Mouse (Mus musculus) spleen, postnatal 10 days (tissue): ENCODE measurements at regions not wholly inside any gene's neighbourhood (a gene's known extent, or its start where the extent isn't known, plus 50 kb on each side); places are given as distances from the start of the nearest gene placed in this dataset.

Source experiments
- DNase-seq, 2 experiments: peaks; one replicate each; pipeline ENCODE4 v3.0.0; 2021 to 2022; ENCODE audit warnings: low spot score in 2 of 2

GRCm38 (mm10) chr16:95814513-95815118, 112.7 kb downstream of the Ets2 start:
- no peak for DNase-seq

- DNase-seq = no peak
These were observed 109.2 kb downstream of the Ets2 start for GRCm38 (mm10) chr16:95811092-95811491.

DNA sequence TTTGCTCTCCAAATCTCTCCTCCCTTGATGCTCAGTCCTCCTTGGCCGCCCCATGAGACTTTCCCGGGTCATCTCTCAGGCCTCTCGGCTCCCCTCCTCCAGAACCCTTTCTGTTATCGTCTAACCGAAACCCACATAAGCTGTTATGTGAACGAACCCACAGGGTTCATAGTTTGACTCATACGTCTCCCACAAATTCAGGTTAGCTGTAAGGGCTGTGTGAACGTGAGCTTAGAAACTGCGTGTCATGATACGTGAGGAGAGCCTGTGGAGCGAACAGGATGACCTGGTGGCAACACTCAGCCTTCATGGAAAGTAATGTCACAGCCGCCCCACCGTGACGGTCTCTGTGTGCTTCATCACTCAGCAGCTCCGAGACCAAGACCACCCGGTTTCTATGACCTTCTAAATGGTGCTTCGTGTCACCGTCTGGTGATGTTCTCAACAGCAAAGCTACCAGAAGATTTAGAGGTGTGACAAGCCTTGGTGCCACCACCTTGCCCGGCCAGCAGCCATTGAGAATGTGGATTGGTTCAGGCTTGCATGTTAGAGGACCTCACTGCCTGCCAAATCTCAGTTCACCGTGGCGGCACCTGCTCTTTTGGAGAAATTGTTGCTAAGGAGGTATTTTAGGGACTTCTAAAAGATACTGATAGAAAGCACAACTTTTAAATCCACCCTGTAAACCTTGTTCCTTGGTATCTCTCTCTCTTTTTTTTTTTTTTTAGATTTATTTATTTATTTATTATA, 107.4 kb downstream of the Ets2 start:
- DNase-seq = no peak

DNA sequence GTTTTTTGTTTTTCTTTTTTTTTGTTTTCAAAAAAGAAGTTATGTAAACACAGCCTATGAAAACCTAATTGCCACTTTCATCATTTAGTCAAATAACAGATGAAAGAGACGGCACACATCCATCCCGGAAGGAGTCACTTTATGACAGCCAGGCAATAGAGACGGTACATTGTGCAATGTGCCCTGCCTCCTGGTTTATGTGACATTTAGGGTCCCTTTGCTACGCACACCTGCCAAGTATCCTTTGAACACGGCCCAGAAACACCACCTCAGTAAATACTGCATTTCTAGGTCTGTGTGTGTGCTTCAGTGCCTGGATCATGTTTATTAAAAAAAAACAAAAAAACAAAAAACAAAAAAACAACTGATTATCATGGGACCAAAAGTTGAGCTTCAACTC, 104.6 kb downstream of the Ets2 start:
- DNase-seq = no peak

GRCm38 (mm10) chr16:95804199-95804598, 102.3 kb downstream of the Ets2 start:
- DNase-seq = no peak

GRCm38 (mm10) chr16:95802641-95803040, 100.8 kb downstream of the Ets2 start:
- DNase-seq = no peak

- DNase-seq = no peak
These were observed 100.3 kb downstream of the Ets2 start for GRCm38 (mm10) chr16:95802207-95802606.

GRCm38 (mm10) chr16:95800911-95801442, 99.1 kb downstream of the Ets2 start:
- DNase-seq = no peak

DNA sequence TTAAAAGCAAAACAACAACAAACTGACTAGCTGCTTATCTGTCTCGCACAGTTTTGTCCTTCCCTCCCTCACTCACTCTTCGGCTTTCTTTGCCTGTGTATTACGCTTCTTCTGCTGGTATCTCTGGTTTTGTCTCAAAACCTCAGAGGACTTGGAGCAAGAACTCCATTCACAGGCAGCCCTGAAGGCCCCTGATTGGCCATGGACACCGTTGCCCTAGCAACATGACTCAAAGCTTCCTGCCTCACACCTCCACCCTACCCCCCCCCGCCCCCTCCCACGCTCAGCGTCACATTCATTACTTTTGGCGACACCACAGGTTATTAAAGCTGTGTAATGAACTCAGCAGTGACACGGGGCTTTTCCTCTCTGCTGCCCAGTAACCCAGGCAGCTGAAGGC, 96.7 kb downstream of the Ets2 start:
- no peak for DNase-seq

GRCm38 (mm10) chr16:95798099-95798498, 96.2 kb downstream of the Ets2 start:
- no peak for DNase-seq

DNA sequence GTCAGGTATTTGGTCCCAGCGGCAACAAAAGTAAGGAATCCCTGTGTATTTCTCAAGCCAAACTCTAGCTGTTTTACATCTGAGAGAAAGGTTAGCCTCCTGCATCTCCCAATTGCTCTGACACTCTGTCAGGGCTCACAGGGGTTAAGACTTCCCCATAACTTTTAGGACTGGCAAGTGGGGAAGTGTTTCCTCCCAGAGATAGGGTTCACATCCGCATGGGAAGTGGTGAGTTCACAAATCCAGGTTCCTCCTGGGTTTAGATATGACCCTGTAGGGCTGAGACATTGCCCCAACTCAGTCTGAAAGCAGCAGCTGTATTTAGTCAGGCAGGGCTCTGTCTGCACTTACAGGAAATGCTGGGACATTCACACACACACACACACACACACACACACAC, 95.3 kb downstream of the Ets2 start:
- DNase-seq = no peak

DNA sequence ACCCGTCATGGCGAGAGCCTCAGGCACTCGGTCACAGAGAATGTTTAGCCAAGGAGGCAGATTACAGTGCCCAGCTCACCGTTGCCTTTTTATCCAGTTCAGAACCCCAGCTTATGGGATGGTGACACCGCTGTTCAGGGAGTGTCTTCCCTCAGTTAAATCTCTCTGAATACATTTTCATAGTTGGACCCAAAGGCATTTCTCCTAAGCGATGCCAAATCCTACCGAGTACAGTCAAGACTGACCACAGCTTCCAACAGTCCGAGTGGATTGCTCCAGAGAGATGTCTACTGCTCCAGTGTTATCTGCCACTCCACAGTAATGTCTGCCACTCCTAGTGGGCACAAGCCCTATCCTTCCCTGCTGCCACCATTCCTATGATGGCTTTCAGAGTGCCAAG, 93.0 kb downstream of the Ets2 start:
- no peak for DNase-seq

GRCm38 (mm10) chr16:95794281-95794727, 92.4 kb downstream of the Ets2 start:
- DNase-seq = no peak

DNA sequence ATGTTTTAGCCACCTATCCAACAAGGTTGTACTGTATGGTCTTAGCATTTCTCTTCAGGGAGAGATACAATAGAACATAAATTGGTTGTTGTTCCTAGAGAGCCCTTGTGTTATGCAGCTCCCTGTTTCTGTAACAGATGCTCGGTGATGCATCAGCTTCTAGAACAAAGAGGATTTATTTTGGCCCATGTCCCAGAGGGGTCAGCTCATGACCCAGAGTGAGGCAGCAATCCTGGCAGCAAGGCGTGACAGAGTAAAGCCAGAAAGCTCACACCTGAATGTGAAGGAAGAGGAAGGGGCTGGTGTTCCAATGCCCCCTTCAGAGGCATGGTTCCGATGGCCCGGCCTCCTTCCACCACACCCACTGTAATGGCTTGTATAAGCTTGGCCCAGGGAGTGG, 88.8 kb downstream of the Ets2 start:
- DNase-seq = no peak

DNA sequence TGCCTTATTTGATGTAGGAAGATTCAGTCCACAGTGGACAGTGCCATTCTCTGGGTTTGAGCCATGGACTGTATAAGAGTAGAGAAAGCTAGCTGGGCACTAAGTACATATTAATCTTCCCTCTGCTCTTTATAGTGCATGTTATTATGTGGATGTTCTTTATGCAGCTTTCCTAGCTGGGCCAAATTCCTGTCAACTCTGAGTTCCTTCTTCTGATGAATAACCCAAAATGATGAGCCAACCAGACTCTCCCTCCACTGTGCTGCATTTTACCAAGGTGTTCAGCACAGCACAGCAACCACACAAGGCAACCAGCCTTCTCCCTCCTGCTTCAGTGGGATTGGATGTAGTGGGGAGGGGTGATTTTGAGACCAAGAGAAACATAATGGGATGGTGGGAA, 87.7 kb downstream of the Ets2 start:
- DNase-seq = no peak

DNA sequence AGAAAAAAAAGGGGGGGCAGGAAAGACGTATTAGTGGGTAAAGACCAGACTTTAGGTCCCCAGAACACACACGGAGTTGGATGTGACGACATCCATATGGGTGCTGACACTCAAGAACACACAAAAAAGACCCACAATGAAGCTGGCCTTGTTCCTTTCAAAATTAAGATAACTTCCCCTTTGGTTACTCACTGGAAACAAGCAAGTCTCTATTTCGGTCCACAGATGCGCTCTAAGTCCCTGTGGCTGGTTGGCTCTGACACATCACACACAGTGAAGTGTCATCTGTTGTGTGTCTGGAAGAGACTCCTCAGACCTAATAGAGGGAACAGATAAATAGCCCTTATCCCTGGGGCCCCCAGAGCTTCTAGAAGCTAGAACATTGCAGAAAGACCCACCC, 79.8 kb downstream of the Ets2 start:
- no peak for DNase-seq

DNA sequence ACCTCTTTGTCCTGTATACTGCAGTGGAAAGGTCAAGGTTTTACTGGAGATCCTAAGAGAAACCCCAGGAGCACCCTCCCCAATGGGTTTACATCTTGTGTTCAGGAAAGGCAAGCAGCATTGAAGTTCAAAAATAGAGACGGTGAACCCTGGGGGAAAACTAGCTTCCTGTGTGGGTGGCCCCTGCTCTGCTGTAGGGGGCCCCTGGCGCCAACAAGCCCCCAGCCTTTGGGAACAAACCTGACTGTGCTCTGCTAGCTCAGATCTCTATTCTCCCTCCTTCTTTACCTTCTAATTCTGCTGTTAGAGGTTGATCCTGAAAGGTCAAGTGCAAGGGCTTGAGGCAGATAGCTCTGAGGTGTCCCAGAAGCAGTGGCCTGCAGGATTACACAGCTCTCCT, 78.6 kb downstream of the Ets2 start:
- DNase-seq = no peak

GRCm38 (mm10) chr16:95778845-95779722, 77.2 kb downstream of the Ets2 start:
- DNase-seq = no peak

- DNase-seq = no peak
These were observed 76.3 kb downstream of the Ets2 start for GRCm38 (mm10) chr16:95778173-95778572.

DNA sequence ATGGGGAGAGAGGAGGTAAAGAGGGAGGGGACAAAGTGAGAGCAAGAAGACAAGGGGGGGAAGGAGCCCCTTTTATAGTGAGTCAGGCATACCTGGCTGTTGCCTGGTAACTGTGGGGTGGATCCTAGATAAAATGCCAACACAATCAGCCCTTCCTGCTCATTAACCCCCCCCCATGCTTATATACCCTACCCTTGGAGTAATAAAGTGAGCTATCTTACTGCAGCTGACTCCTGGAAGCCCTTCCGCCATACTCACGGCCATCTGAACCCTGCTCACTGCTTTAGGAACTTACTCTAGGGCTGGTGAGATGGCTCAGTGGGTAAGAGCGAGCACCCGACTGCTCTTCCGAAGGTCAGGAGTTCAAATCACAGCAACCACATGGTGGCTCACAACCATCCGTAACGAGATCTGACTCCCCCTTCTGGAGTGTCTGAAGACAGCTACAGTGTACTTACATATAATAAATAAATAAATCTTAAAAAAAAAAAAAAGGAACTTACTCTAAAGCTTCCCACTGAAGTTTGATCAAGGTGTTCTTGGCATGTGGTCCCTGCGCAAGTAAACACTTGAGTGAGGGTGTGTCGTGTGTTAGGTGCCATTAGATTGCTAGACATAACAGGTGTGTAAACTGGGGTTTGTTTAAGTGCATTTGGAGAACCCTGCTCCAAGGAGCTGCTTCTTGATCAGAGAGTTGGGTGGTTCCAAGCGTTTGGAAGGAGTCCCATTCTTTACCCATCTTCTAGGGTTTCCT, 74.9 kb downstream of the Ets2 start:
- no peak for DNase-seq

DNA sequence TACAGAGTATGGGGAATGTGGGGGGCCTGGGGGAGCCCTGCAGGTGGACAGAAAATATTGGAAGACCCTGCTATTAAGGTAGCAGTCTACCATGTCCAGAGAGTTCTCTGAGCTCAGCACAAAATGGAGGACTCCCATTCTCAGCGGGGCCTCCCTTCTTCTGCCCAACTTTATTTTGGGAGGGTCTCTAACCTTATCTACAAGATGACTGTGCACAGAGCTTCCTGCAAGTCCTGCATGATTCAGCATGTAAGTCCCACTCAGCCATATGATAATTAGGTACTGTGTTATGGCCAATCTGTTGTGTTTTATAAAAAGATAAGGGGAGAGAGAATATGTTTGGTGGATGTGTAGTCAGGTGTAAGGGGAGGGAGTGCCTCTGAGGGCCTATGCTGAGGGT, 74.1 kb downstream of the Ets2 start:
- no peak for DNase-seq

- no peak for DNase-seq
These were observed 73.5 kb downstream of the Ets2 start for GRCm38 (mm10) chr16:95775361-95775760.
